Mouse (Mus musculus) frontal cortex, postnatal 14 days (tissue): ENCODE measurements around the gene Dapp1.

Experiments used
- DNase-seq, 2 experiments: peaks; one replicate each; pipeline ENCODE4 v3.0.0; 2022; ENCODE audit warnings: low spot score in 2 of 2

The Dapp1 gene

GRCm38 (mm10) chr3:137981382-137981750 lies at the start of gene Dapp1:
Gene Dapp1, minus strand, starts transcription at chr3:137981545.
- DNase-seq: peak in 1 of 2 experiments; percentile 36

GRCm38 (mm10) chr3:138030563-138030962 lies 49.2 kb upstream of the Dapp1 start:
- no peak for DNase-seq

- no peak for DNase-seq
These were observed 48.0 kb upstream of the Dapp1 start for GRCm38 (mm10) chr3:138029351-138029750.

GRCm38 (mm10) chr3:138027575-138028362 lies 46.4 kb upstream of the Dapp1 start:
- no peak for DNase-seq

GRCm38 (mm10) chr3:138026286-138026685 lies 44.9 kb upstream of the Dapp1 start:
- peak; percentile 13 to 16 for DNase-seq

- DNase-seq: no peak
These were observed 41.3 kb upstream of the Dapp1 start for GRCm38 (mm10) chr3:138022651-138023050.

- no peak for DNase-seq
These were observed 40.7 kb upstream of the Dapp1 start for GRCm38 (mm10) chr3:138022003-138022402.

- DNase-seq: no peak
These were observed 35.5 kb upstream of the Dapp1 start for GRCm38 (mm10) chr3:138016810-138017209.

GRCm38 (mm10) chr3:138014725-138015124 lies 33.4 kb upstream of the Dapp1 start:
- DNase-seq: no peak

GRCm38 (mm10) chr3:138012351-138012750 lies 31.0 kb upstream of the Dapp1 start:
- no peak for DNase-seq

GRCm38 (mm10) chr3:138008152-138008551 lies 26.8 kb upstream of the Dapp1 start:
- no peak for DNase-seq

- no peak for DNase-seq
These were observed 25.6 kb upstream of the Dapp1 start for GRCm38 (mm10) chr3:138006896-138007295.

- DNase-seq: no peak
These were observed 21.9 kb upstream of the Dapp1 start for GRCm38 (mm10) chr3:138003264-138003663.

GRCm38 (mm10) chr3:138002545-138002944 lies 21.2 kb upstream of the Dapp1 start:
- DNase-seq: no peak

- DNase-seq: no peak
These were observed 20.5 kb upstream of the Dapp1 start for GRCm38 (mm10) chr3:138001865-138002264.

- peak in 1 of 2 experiments; percentile 11 for DNase-seq
These were observed 19.4 kb upstream of the Dapp1 start for GRCm38 (mm10) chr3:138000724-138001069.

- DNase-seq: no peak
These were observed 18.8 kb upstream of the Dapp1 start for GRCm38 (mm10) chr3:138000062-138000723.

GRCm38 (mm10) chr3:137999224-137999790 lies 18.0 kb upstream of the Dapp1 start:
- DNase-seq: no peak

- no peak for DNase-seq
These were observed 17.3 kb upstream of the Dapp1 start for GRCm38 (mm10) chr3:137998491-137999223.

GRCm38 (mm10) chr3:137995486-137995885 lies 14.1 kb upstream of the Dapp1 start:
- DNase-seq: no peak

GRCm38 (mm10) chr3:137994196-137994595 lies 12.9 kb upstream of the Dapp1 start:
- no peak for DNase-seq

GRCm38 (mm10) chr3:137992366-137992765 lies 11.0 kb upstream of the Dapp1 start:
- no peak for DNase-seq
